In the genomic region with DNA sequence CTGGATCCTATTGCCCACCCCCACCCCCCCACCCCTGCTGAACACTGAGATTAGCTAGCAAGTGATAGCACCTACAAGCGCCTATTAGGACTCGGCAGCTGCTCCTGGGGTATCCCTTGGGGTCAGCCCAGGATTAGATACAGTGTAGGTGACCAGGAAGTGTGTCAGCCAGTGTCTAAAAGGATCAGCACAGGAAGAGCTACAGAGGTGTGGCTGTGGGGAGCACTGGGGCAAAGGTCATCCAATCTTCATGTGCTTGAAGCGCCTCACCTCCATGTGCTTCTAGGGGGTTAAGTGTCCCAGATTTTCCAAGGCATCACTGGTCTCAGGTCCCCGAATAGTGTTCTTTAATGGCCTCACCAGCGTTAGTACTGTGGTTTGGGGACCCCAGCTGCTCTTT, we compare ENCODE assay signal across 23 mouse cellular contexts. TPM values are rescaled to one million over a fixed set of nuclear protein-coding genes. Genes with fewer than 3 reads are reported as not detected.
DNase-seq lines count a peak whose midpoint lies in the region; ATAC-seq lines count a peak whose summit lies in the region.
"Had no signal": no experiment of that assay in that cellular context is flagged by ENCODE, and none has a peak within 500 bp of the region (broad histone marks: within the 10 kb centered on the region; RNA-seq: fewer than 3 reads in every experiment).

No protein-coding gene starts in this region.

- ATAC-seq in forebrain, embryonic 13.5 days: no peak
- no peak for ATAC-seq in hindbrain, embryonic 14.5 days (ENCODE audit: low FRiP score)
- ATAC-seq in hindbrain, embryonic 16.5 days: no peak
- ATAC-seq in hindbrain, embryonic 15.5 days (ENCODE audit: low FRiP score, low read depth): no peak
- no peak for ATAC-seq in liver, embryonic 13.5 days (ENCODE audit: low read depth)

- H3K4me1 ChIP-seq in forebrain, embryonic 13.5 days: peaks cover 98% of the 10 kb centered on the region
- H3K4me1 ChIP-seq in forebrain, embryonic 10.5 days: peaks cover 94% of the 10 kb centered on the region
- peaks cover 88% of the 10 kb centered on the region for H3K4me1 ChIP-seq in hindbrain, embryonic 14.5 days (replicated peaks; ENCODE audit: control insufficient read depth, insufficient read depth, low read length)
- peaks cover 79% of the 10 kb centered on the region for H3K4me1 ChIP-seq in hindbrain, embryonic 16.5 days (ENCODE audit: control insufficient read depth, insufficient read depth, low read depth, low read length)
- H3K4me1 ChIP-seq in hindbrain, embryonic 15.5 days (replicated peaks): peaks cover 94% of the 10 kb centered on the region
- H3K4me1 ChIP-seq in liver, embryonic 13.5 days (replicated peaks): peaks cover 99% of the 10 kb centered on the region

- H3K27ac ChIP-seq in forebrain, embryonic 13.5 days: peak overlapping the region; percentile 90; the same call in 1 of the 2 replicates
- no peak overlapping the region for H3K27ac ChIP-seq in forebrain, embryonic 10.5 days
- peak overlapping the region; percentile 87; the same call in 1 of the 2 replicates for H3K27ac ChIP-seq in hindbrain, embryonic 14.5 days
- no peak overlapping the region for H3K27ac ChIP-seq in hindbrain, embryonic 16.5 days (ENCODE audit: low read depth, low read length)
- 0 out of 2 replicates have a peak overlapping the region, but pooled peaks have one; percentile 68 for H3K27ac ChIP-seq in hindbrain, embryonic 15.5 days (replicated peaks)
- peak overlapping the region; percentile 39; the same call in 1 of the 2 replicates for H3K27ac ChIP-seq in liver, embryonic 13.5 days
- H3K27ac ChIP-seq: embryonic facial prominence, embryonic 10.5 days; heart, adult 2 months; heart, embryonic 15.5 days; limb, embryonic 13.5 days had no signal

- DNase-seq in forebrain, embryonic 10.5 days (ENCODE audit: extremely low spot score, low spot score): no peak
- no peak for DNase-seq in hindbrain, embryonic 14.5 days (ENCODE audit: low spot score)
- no peak for DNase-seq in liver, embryonic 13.5 days
- no peak for DNase-seq in frontal cortex, postnatal 36 days (ENCODE audit: low spot score in 2 of 2)
- DNase-seq: gastrocnemius, postnatal 14 days; heart, adult 2 months; heart, postnatal 4 days; kidney, adult 18-20 months; kidney, postnatal 10 days; layer of hippocampus, postnatal 36 days; lung, embryonic 14.5 days; lung, postnatal 36 days; right cerebral cortex, postnatal 14 days; spleen, adult 18-20 months; thymus, postnatal 25 days had no signal

- 77% methylated on average over 5 of the region's 5 CpGs for WGBS in forebrain, embryonic 13.5 days
- WGBS in forebrain, embryonic 10.5 days: 81% methylated on average over 5 of the region's 5 CpGs
- WGBS in hindbrain, embryonic 14.5 days: 64% methylated on average over 5 of the region's 5 CpGs
- 68% methylated on average over 5 of the region's 5 CpGs for WGBS in hindbrain, embryonic 16.5 days
- WGBS in hindbrain, embryonic 15.5 days: 76% methylated on average over 5 of the region's 5 CpGs
- WGBS in liver, embryonic 13.5 days (ENCODE audit: insufficient replicate concordance): 74% methylated on average over 5 of the region's 5 CpGs

- H3K27me3 ChIP-seq in forebrain, embryonic 13.5 days: no peaks in the 10 kb centered on the region
- no peaks in the 10 kb centered on the region for H3K27me3 ChIP-seq in forebrain, embryonic 10.5 days (ENCODE audit: poor library complexity, severe bottlenecking)
- H3K27me3 ChIP-seq in hindbrain, embryonic 14.5 days (ENCODE audit: control insufficient read depth, insufficient read depth, low read length): no peaks in the 10 kb centered on the region
- no peaks in the 10 kb centered on the region for H3K27me3 ChIP-seq in hindbrain, embryonic 16.5 days (replicated peaks; ENCODE audit: control insufficient read depth, insufficient read depth, low read length)
- no peaks in the 10 kb centered on the region for H3K27me3 ChIP-seq in hindbrain, embryonic 15.5 days
- H3K27me3 ChIP-seq in liver, embryonic 13.5 days: no peaks in the 10 kb centered on the region
- H3K27me3 ChIP-seq: heart, embryonic 15.5 days; limb, embryonic 13.5 days had no signal

- no peak overlapping the region for H3K9ac ChIP-seq in forebrain, embryonic 13.5 days
- no peak overlapping the region for H3K9ac ChIP-seq in hindbrain, embryonic 14.5 days
- H3K9ac ChIP-seq in hindbrain, embryonic 16.5 days (ENCODE audit: low read depth, low read length): no peak overlapping the region
- H3K9ac ChIP-seq in hindbrain, embryonic 15.5 days: no peak overlapping the region
- H3K9ac ChIP-seq in liver, embryonic 13.5 days: 0 out of 2 replicates have a peak overlapping the region, but pooled peaks have one; percentile 23
- H3K9ac ChIP-seq: heart, embryonic 15.5 days; limb, embryonic 13.5 days; lung, embryonic 14.5 days had no signal

- no peak overlapping the region for H3K4me3 ChIP-seq in forebrain, embryonic 13.5 days
- no peak overlapping the region for H3K4me3 ChIP-seq in forebrain, embryonic 10.5 days
- H3K4me3 ChIP-seq in hindbrain, embryonic 14.5 days (replicated peaks; ENCODE audit: low read length): no peak overlapping the region
- no peak overlapping the region for H3K4me3 ChIP-seq in hindbrain, embryonic 16.5 days (ENCODE audit: low read length)
- no peak overlapping the region for H3K4me3 ChIP-seq in hindbrain, embryonic 15.5 days
- no peak overlapping the region for H3K4me3 ChIP-seq in liver, embryonic 13.5 days (replicated peaks)
- H3K4me3 ChIP-seq: embryonic facial prominence, embryonic 10.5 days; heart, adult 2 months; heart, embryonic 15.5 days; layer of hippocampus, adult 2 months; limb, embryonic 13.5 days had no signal

- H3K9me3 ChIP-seq in forebrain, embryonic 13.5 days (replicated peaks): no peaks in the 10 kb centered on the region
- H3K9me3 ChIP-seq in forebrain, embryonic 10.5 days: no peaks in the 10 kb centered on the region
- no peaks in the 10 kb centered on the region for H3K9me3 ChIP-seq in hindbrain, embryonic 14.5 days (ENCODE audit: control insufficient read depth, low read length)
- no peaks in the 10 kb centered on the region for H3K9me3 ChIP-seq in hindbrain, embryonic 16.5 days (ENCODE audit: control insufficient read depth, low read length)
- no peaks in the 10 kb centered on the region for H3K9me3 ChIP-seq in hindbrain, embryonic 15.5 days
- no peaks in the 10 kb centered on the region for H3K9me3 ChIP-seq in liver, embryonic 13.5 days (replicated peaks)
- H3K9me3 ChIP-seq: embryonic facial prominence, embryonic 10.5 days; heart, embryonic 15.5 days; limb, embryonic 13.5 days had no signal

- no peak overlapping the region for H3K4me2 ChIP-seq in forebrain, embryonic 13.5 days
- no peak overlapping the region for H3K4me2 ChIP-seq in hindbrain, embryonic 14.5 days (replicated peaks)
- no peak overlapping the region for H3K4me2 ChIP-seq in hindbrain, embryonic 16.5 days (ENCODE audit: low read length)
- H3K4me2 ChIP-seq in hindbrain, embryonic 15.5 days: no peak overlapping the region
- H3K4me2 ChIP-seq in liver, embryonic 13.5 days: 0 out of 2 replicates have a peak overlapping the region, but pooled peaks have one; percentile 21
- H3K4me2 ChIP-seq: heart, embryonic 15.5 days; limb, embryonic 13.5 days; lung, embryonic 14.5 days had no signal

- no peaks in the 10 kb centered on the region for H3K36me3 ChIP-seq in forebrain, embryonic 13.5 days (ENCODE audit: poor library complexity, severe bottlenecking)
- H3K36me3 ChIP-seq in forebrain, embryonic 10.5 days (replicated peaks): 0 out of 2 replicates have a peak, but pooled peaks cover 12% of the 10 kb centered on the region
- no peaks in the 10 kb centered on the region for H3K36me3 ChIP-seq in hindbrain, embryonic 14.5 days (replicated peaks; ENCODE audit: control insufficient read depth, insufficient read depth)
- H3K36me3 ChIP-seq in hindbrain, embryonic 16.5 days (ENCODE audit: control insufficient read depth, insufficient read depth, low read length): no peaks in the 10 kb centered on the region
- H3K36me3 ChIP-seq in hindbrain, embryonic 15.5 days: no peaks in the 10 kb centered on the region
- H3K36me3 ChIP-seq in liver, embryonic 13.5 days: no peaks in the 10 kb centered on the region
- H3K36me3 ChIP-seq: embryonic facial prominence, embryonic 10.5 days; G1E; heart, embryonic 15.5 days had no signal

RNA-seq across cellular contexts. Expression of a gene that starts 33.0 kb away (rescaled TPM):
- 57.2 and 61.3 TPM in 2 replicates for polyA plus RNA-seq in forebrain, embryonic 13.5 days (2015; fragmentation: Nextera tagmentation; extraction: Ambion mirVana)
- 38.8 and 42.5 TPM in 2 replicates for polyA plus RNA-seq in forebrain, embryonic 10.5 days (2016; fragmentation: Nextera tagmentation; extraction: Ambion mirVana)
- polyA plus RNA-seq in hindbrain, embryonic 14.5 days (2014; fragmentation: Nextera tagmentation; extraction: Ambion mirVana): 70.0 and 70.6 TPM in 2 replicates
- polyA plus RNA-seq in hindbrain, embryonic 16.5 days (2015; fragmentation: Nextera tagmentation; extraction: Ambion mirVana): 50.4 and 55.0 TPM in 2 replicates
- polyA plus RNA-seq in hindbrain, embryonic 15.5 days (2015; fragmentation: Nextera tagmentation; extraction: Ambion mirVana): 70.9 and 72.6 TPM in 2 replicates
- 4.5 TPM in 2 replicates for polyA plus RNA-seq in liver, embryonic 13.5 days (2015; fragmentation: Nextera tagmentation; extraction: Ambion mirVana)

Comparison
In these comparisons a context has a peak if more than half of its experiments do, and no peak if none do; other contexts are left out.
1. H3K27ac ChIP-seq: peak in forebrain, embryonic 13.5 days (single experiment), hindbrain, embryonic 14.5 days (single experiment), hindbrain, embryonic 15.5 days (single experiment) and liver, embryonic 13.5 days (single experiment); none in forebrain, embryonic 10.5 days (single experiment) and hindbrain, embryonic 16.5 days (single experiment).